Mouse (Mus musculus): ENCODE results near the gene Med23.

- TF ChIP-seq CTCF (IDR thresholded peaks at IDR 0.05): no peak
- no peak for TF ChIP-seq EP300 (IDR thresholded peaks at IDR 0.05)
These were observed 47.7 kb upstream of the Med23 start for GRCm38 (mm10) chr10:24821990-24822676.

Measured in lung, postnatal 0 days (tissue).